Mouse (Mus musculus) kidney, adult 2 months (tissue): Measurements from ENCODE around the gene Ric8b. TPM values are rescaled to one million over a fixed set of nuclear protein-coding genes. Genes with fewer than 3 reads are reported as not detected.

Experiments
- DNase-seq: peaks from one replicate; pipeline ENCODE4 v3.0.0; 2021
- H3K27ac ChIP-seq: fragments of 200-500 bp; 2 replicates; pipeline ENCODE4 v1.5.1; 2012; ENCODE audit warnings: low read depth, low read length, control low read depth, inconsistent platforms; ENCODE audit not compliant: insufficient read depth
- H3K27me3 ChIP-seq: fragments of 200-500 bp; replicated peaks from 2 replicates; pipeline ENCODE4 v1.6.1; 2012; ENCODE audit warnings: mild to moderate bottlenecking, moderate library complexity, low read length, inconsistent platforms; ENCODE audit not compliant: control insufficient read depth, insufficient read depth
- H3K36me3 ChIP-seq: fragments of 200-500 bp; 2 replicates; pipeline ENCODE4 v1.6.1; 2012; ENCODE audit warnings: mild to moderate bottlenecking, moderate library complexity, low read length, inconsistent platforms; ENCODE audit not compliant: control insufficient read depth, insufficient read depth
- H3K4me1 ChIP-seq: fragments of 200-500 bp; 2 replicates; pipeline ENCODE4 v1.6.1; 2011; ENCODE audit warnings: low read length; ENCODE audit not compliant: control insufficient read depth, insufficient read depth
- H3K4me3 ChIP-seq: fragments of 200-500 bp; 2 replicates; pipeline ENCODE4 v1.5.1; 2011; ENCODE audit warnings: mild to moderate bottlenecking, low read depth, low read length, control low read depth; ENCODE audit not compliant: insufficient read depth
- CTCF ChIP-seq: fragments of 200-500 bp; conservative IDR thresholded peaks from 2 replicates; pipeline ENCODE4 v1.5.1; 2011; ENCODE audit warnings: low read depth, mild to moderate bottlenecking, control low read depth, low read length, moderate library complexity, mixed read lengths; ENCODE audit not compliant: insufficient read depth, insufficient read length
- POLR2A ChIP-seq: fragments of 200-500 bp; IDR thresholded peaks from one replicate; pipeline ENCODE4 v1.6.1; 2011; ENCODE audit warnings: low read depth, low read length, control low read depth
- WGBS: fragments of 180-500 bp; shearing (Covaris S2); methylation state at CpG from one replicate; pipeline ENCODE4 v1.1.7; 2018; 5-methylcytosine and 5-hydroxymethylcytosine counted together
- polyA plus RNA-seq: library from polyadenylated mRNA; depleted of rRNA; stranded (reverse); fragments of >200 nt; gene quantifications from 2 replicates; pipeline ENCODE4 v1.2.3, GENCODE M21; 2012

Ric8b gene
- polyA plus RNA-seq, 1 experiment = 13.6 TPM

GRCm38 (mm10) chr10:84996366-84996765, 79.0 kb downstream of the Ric8b start:
- TF ChIP-seq CTCF (no peak), POLR2A (no peak)
- no peak overlapping the region for H3K4me3 ChIP-seq
- no peaks in the 10 kb centered on the region for H3K4me1 ChIP-seq
- no peaks in the 10 kb centered on the region for H3K27me3 ChIP-seq
- no peak overlapping the region for H3K27ac ChIP-seq
- H3K36me3 ChIP-seq = no peaks in the 10 kb centered on the region; the same call in 1 of the 2 replicates
- WGBS = 82% methylated on average over 6 of the region's 6 CpGs
- no peak for DNase-seq

GRCm38 (mm10) chr10:84997571-84998224, 80.3 kb downstream of the Ric8b start:
- no peak for DNase-seq
- 69% methylated on average over 10 of the region's 10 CpGs for WGBS
- H3K36me3 ChIP-seq = no peaks in the 10 kb centered on the region; the same call in 1 of the 2 replicates
- no peaks in the 10 kb centered on the region for H3K4me1 ChIP-seq
- H3K27ac ChIP-seq = no peak overlapping the region
- H3K27me3 ChIP-seq = no peaks in the 10 kb centered on the region
- TF ChIP-seq POLR2A = no peak
- TF ChIP-seq CTCF = no peak
- no peak overlapping the region for H3K4me3 ChIP-seq

GRCm38 (mm10) chr10:84998225-84998579, 80.8 kb downstream of the Ric8b start:
- Histone ChIP-seq H3K4me3 (no peak overlapping the region), H3K4me1 (no peaks in the 10 kb centered on the region), H3K27me3 (no peaks in the 10 kb centered on the region), H3K36me3 (no peaks in the 10 kb centered on the region), H3K27ac (no peak overlapping the region)
- WGBS = 82% methylated on average over 1 of the region's 1 CpGs
- DNase-seq = no peak
- TF ChIP-seq POLR2A (no peak), CTCF (no peak)

- DNase-seq = no peak
- TF ChIP-seq POLR2A = no peak
- TF ChIP-seq CTCF = no peak
- WGBS = 91% methylated on average over 7 of the region's 7 CpGs
- H3K4me3 ChIP-seq = no peak overlapping the region
- H3K27ac ChIP-seq = no peak overlapping the region
- no peaks in the 10 kb centered on the region for H3K36me3 ChIP-seq
- no peaks in the 10 kb centered on the region for H3K27me3 ChIP-seq
- H3K4me1 ChIP-seq = no peaks in the 10 kb centered on the region
Measured at GRCm38 (mm10) chr10:85001920-85002319, 84.5 kb downstream of the Ric8b start.

GRCm38 (mm10) chr10:85003190-85004026, 86.0 kb downstream of the Ric8b start:
- H3K36me3 ChIP-seq = no peaks in the 10 kb centered on the region
- TF ChIP-seq POLR2A = no peak
- TF ChIP-seq CTCF = no peak
- H3K27me3 ChIP-seq = no peaks in the 10 kb centered on the region
- WGBS = 89% methylated on average over 7 of the region's 7 CpGs
- H3K4me3 ChIP-seq = no peak overlapping the region
- no peaks in the 10 kb centered on the region for H3K4me1 ChIP-seq
- no peak for DNase-seq
- no peak overlapping the region for H3K27ac ChIP-seq

- Histone ChIP-seq H3K36me3 (no peaks in the 10 kb centered on the region), H3K4me1 (no peaks in the 10 kb centered on the region), H3K27me3 (no peaks in the 10 kb centered on the region), H3K27ac (no peak overlapping the region), H3K4me3 (no peak overlapping the region)
- no peak for DNase-seq
- TF ChIP-seq CTCF (no peak), POLR2A (no peak)
- 88% methylated on average over 7 of the region's 7 CpGs for WGBS
Measured at GRCm38 (mm10) chr10:85006573-85007310, 89.3 kb downstream of the Ric8b start.
